Mouse (Mus musculus) midbrain, postnatal 0 days (tissue): ENCODE measurements around the gene Sorcs2. TPM values are rescaled to one million over a fixed set of nuclear protein-coding genes. Genes with fewer than 3 reads are reported as not detected.

Experiments
- ATAC-seq: fragments of 200-750 bp; cut with Nextera tagmentation; 2 replicates; pipeline ENCODE4 v1.8.0; 2017; ENCODE audit warnings: moderate number of reproducible peaks, mild to moderate bottlenecking, moderate TSS enrichment, moderate library complexity; ENCODE audit not compliant: low FRiP score
- DNase-seq: peaks from one replicate; pipeline ENCODE4 v3.0.0-alpha.2; 2015; ENCODE audit warnings: low spot score
- H3K27ac ChIP-seq: fragments of 300-500 bp; sonication (generic); 2 replicates; pipeline ENCODE4 v1.5.1; 2014; ENCODE audit warnings: low read depth, mild to moderate bottlenecking, low read length, mixed read lengths
- H3K27me3 ChIP-seq: fragments of 300-500 bp; sonication (generic); 2 replicates; pipeline ENCODE4 v1.6.1; 2014; ENCODE audit warnings: low read length, control low read depth, mixed read lengths; ENCODE audit not compliant: insufficient read depth
- H3K36me3 ChIP-seq: fragments of 300-500 bp; sonication (generic); 2 replicates; pipeline ENCODE4 v1.6.1; 2014; ENCODE audit warnings: low read length, control low read depth, mixed read lengths; ENCODE audit not compliant: insufficient read depth
- H3K4me1 ChIP-seq: fragments of 300-500 bp; sonication (generic); 2 replicates; pipeline ENCODE4 v1.6.1; 2014; ENCODE audit warnings: mild to moderate bottlenecking, control low read depth, antibody characterized with exemption, low read length, mixed read lengths; ENCODE audit not compliant: insufficient read depth
- H3K4me2 ChIP-seq: fragments of 300-500 bp; sonication (generic); 2 replicates; pipeline ENCODE4 v1.6.1; 2014; ENCODE audit warnings: low read depth, mild to moderate bottlenecking, low read length, mixed read lengths; ENCODE audit not compliant: poor library complexity, severe bottlenecking
- H3K4me3 ChIP-seq: fragments of 300-500 bp; sonication (generic); 2 replicates; pipeline ENCODE4 v1.5.1; 2014; ENCODE audit warnings: low read depth, mild to moderate bottlenecking, low read length, moderate library complexity
- H3K9ac ChIP-seq: fragments of 300-500 bp; sonication (generic); replicated peaks from 2 replicates; pipeline ENCODE4 v1.6.1; 2014; ENCODE audit warnings: mild to moderate bottlenecking, low read length, moderate library complexity, mixed read lengths; ENCODE audit not compliant: poor library complexity, severe bottlenecking
- H3K9me3 ChIP-seq: fragments of 300-500 bp; sonication (generic); 2 replicates; pipeline ENCODE4 v1.6.1; 2016; ENCODE audit warnings: low read length, control low read depth
- CTCF ChIP-seq: IDR thresholded peaks from 2 replicates; pipeline ENCODE4 v1.5.1; 2016; ENCODE audit warnings: antibody characterized with exemption, mild to moderate bottlenecking
- WGBS: fragments of 180-500 bp; shearing (Covaris S2); extraction: QIAGEN DNeasy Blood & Tissue Kit; methylation state at CpG from one replicate; pipeline ENCODE4 v1.1.7; 2014; 5-methylcytosine and 5-hydroxymethylcytosine counted together
- polyA plus RNA-seq: library from polyadenylated mRNA; unstranded; fragments of >200 nt; fragmentation: Nextera tagmentation; extraction: Ambion mirVana; gene quantifications from 2 replicates; pipeline ENCODE4 v1.2.1, GENCODE M21; 2015
- total RNA-seq: library from RNA; depleted of rRNA; stranded (reverse); fragments of >200 nt; gene quantifications from 2 replicates; pipeline ENCODE4 v1.2.3, GENCODE M21; 2014

Gene Sorcs2
- total and polyA plus RNA-seq, 2 experiments from 2014 or later: 16.1 to 49.2 TPM

DNA sequence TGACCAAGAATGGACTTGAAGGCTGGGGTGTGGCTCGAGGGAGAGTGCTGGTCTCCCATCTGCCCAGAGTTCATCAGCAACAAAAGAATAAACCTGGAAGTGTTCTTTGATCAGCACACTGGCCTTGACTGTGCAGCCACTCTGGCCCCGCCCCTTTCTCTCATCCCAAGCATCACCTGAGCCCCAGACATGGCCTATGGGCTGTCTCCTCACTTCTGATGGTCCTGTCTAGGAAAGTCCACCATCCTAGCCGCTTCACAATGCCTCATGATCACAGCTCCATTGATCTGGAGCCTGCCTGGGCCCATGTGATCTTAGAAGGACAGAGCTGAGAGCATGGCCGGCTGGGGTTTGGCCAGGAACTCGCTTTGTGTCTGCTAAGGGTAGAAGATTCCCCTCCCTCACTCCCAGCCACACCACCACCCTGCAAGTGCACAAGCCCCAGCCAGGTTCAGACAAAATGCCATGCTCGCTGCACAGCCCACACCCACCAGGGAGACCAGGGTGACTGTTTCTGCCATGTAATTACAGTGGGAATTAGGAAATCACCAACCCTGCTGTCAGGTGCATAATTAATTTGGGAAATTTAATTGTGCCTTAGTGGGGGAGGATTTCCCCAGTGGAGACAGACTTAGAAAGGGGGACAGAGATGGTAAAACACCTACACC, 231.5 kb downstream of the Sorcs2 start:
- H3K9ac ChIP-seq: no peak overlapping the region; the same call in 1 of the 2 replicates
- DNase-seq (peak; percentile 19), ATAC-seq (no peak)
- no peaks in the 10 kb centered on the region for H3K27me3 ChIP-seq
- peaks cover 22% of the 10 kb centered on the region; the same call in 1 of the 2 replicates for H3K4me1 ChIP-seq
- no peak for TF ChIP-seq CTCF
- no peak overlapping the region for H3K4me2 ChIP-seq
- 65% methylated on average over 6 of the region's 6 CpGs for WGBS
- no peaks in the 10 kb centered on the region for H3K9me3 ChIP-seq
- H3K27ac ChIP-seq: no peak overlapping the region
- no peaks in the 10 kb centered on the region for H3K36me3 ChIP-seq
- H3K4me3 ChIP-seq: no peak overlapping the region

DNA sequence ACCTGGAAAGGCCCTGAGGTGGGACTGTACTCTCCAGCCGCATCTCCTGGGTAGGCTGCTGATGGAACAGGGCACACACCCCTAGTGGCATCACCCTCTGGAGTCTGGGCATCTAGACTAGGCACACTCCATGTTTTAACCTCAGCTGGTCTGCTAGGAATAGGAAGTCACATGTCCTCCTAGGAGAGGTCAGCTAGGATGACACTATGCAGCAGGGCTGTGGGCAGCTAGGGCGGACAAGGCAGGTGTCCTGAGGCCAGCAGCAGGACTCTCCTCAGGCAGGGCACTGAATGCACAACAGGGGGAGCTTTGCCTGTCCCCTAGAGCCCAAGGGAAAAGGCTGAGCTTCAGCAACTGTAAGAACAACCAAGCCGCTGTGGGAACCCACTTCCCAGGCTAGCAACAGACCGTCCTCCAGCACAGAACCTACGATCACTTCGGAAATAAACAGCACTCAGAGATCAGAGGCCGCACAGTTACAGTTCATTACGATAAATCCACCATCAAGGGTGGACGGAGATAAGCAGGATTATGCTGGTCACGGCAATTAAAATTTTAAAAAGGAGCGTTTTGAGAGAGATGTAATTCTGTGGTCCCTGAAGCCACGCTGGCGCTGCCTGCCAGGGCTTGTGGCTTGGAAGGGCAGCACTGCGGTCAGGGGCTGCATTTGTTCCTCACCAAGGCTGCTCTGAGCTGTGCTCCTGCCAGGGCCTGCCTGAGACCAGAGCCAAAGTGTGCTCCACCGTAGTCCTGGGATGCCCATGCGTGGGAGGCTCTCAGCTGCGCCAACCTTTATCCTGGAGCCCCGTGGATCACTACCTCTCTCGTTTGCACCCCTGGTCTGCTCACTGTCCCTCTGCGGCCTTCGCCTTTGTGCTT, 232.3 kb downstream of the Sorcs2 start:
- H3K27ac ChIP-seq: no peak overlapping the region
- no peak overlapping the region for H3K9ac ChIP-seq
- ATAC-seq: peak; percentile 38; the same call in 1 of the 2 replicates
- DNase-seq: peak; percentile 10
- H3K36me3 ChIP-seq: no peaks in the 10 kb centered on the region
- no peak overlapping the region for H3K4me2 ChIP-seq
- no peak overlapping the region for H3K4me3 ChIP-seq
- H3K27me3 ChIP-seq: no peaks in the 10 kb centered on the region
- H3K9me3 ChIP-seq: no peaks in the 10 kb centered on the region
- peaks cover 22% of the 10 kb centered on the region; the same call in 1 of the 2 replicates for H3K4me1 ChIP-seq
- WGBS: 41% methylated on average over 21 of the region's 21 CpGs
- peak; percentile 23; the same call in 1 of the 2 replicates for TF ChIP-seq CTCF

DNA sequence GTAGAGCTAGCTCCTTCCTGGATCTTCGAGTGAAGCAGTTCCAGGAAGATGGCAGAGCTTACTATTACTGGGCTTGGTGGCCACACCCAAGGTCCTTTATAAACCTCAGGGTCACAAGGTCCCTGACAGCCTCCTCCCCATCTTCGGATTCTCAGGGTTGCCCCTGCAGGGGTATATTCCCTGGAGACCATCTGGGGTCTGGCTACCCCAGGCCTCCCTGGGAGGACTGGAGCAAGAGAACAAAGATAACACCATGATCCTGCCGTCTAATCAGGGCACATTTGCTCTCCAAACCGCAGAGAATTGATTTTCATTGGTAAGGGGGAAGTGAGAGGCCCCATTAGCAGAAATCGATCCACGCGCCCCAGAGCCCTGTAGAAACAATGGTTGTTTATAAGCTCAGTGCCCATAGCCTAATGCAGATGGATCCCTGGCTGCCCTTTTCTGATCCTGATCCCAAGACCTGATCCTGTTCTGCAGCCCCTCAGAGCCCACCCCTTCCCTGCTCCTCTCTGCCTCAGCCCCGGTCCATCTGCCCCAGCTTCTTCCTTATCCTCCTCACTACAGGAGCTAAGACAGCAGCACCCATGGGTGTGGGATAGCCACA, 243.0 kb downstream of the Sorcs2 start:
- no peak overlapping the region for H3K27ac ChIP-seq
- WGBS: 41% methylated on average over 8 of the region's 8 CpGs
- no peak for ATAC-seq
- H3K9ac ChIP-seq: no peak overlapping the region
- H3K4me2 ChIP-seq: no peak overlapping the region
- no peak for TF ChIP-seq CTCF
- H3K4me1 ChIP-seq: no peaks in the 10 kb centered on the region
- H3K36me3 ChIP-seq: no peaks in the 10 kb centered on the region
- no peaks in the 10 kb centered on the region for H3K27me3 ChIP-seq
- no peaks in the 10 kb centered on the region for H3K9me3 ChIP-seq
- no peak for DNase-seq
- no peak overlapping the region for H3K4me3 ChIP-seq

- H3K4me2 ChIP-seq: no peak overlapping the region
- TF ChIP-seq CTCF: no peak
- H3K36me3 ChIP-seq: no peaks in the 10 kb centered on the region
- no peaks in the 10 kb centered on the region for H3K9me3 ChIP-seq
- no peak for ATAC-seq
- H3K4me1 ChIP-seq: no peaks in the 10 kb centered on the region
- H3K4me3 ChIP-seq: no peak overlapping the region
- WGBS: 72% methylated on average over 2 of the region's 2 CpGs
- H3K9ac ChIP-seq: no peak overlapping the region
- DNase-seq: peak; percentile 54
- H3K27me3 ChIP-seq: no peaks in the 10 kb centered on the region
- no peak overlapping the region for H3K27ac ChIP-seq
Measured at GRCm38 (mm10) chr5:36153261-36153660, 244.7 kb downstream of the Sorcs2 start.

DNA sequence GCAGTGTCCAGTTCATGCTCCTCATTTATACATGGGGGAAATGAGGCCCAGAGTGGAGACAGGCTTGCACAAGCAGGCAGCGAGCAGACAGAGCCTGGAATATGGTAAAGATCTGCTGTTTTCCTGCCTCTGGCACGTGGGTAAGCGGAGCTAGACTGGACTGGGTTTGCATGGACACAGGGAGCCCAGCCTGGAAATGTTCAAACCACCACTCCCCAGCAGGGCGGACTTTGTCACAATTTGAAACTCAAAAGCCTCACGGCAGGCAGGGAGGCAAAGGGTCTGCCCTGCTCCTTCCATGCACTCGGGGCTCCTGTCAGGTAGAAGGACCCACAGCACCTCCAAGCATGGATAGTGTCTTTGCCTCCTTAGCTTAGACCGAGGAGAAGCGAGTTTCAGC, 246.9 kb downstream of the Sorcs2 start:
- Histone ChIP-seq H3K36me3 (no peaks in the 10 kb centered on the region), H3K4me1 (no peaks in the 10 kb centered on the region)
- WGBS: 70% methylated on average over 8 of the region's 8 CpGs

More for the DNA sequence above, 246.9 kb downstream of the Sorcs2 start:
- no peak for ATAC-seq
- no peak for DNase-seq
- no peak for TF ChIP-seq CTCF
- no peak overlapping the region for H3K4me3 ChIP-seq
- no peaks in the 10 kb centered on the region for H3K9me3 ChIP-seq
- H3K4me2 ChIP-seq: no peak overlapping the region
- H3K27ac ChIP-seq: no peak overlapping the region
- no peaks in the 10 kb centered on the region for H3K27me3 ChIP-seq
- no peak overlapping the region for H3K9ac ChIP-seq
